Mouse (Mus musculus) stomach, embryonic 15.5 days (tissue): ENCODE measurements around the gene Klhl29. TPM values are rescaled to one million over a fixed set of nuclear protein-coding genes. Genes with fewer than 3 reads are reported as not detected.

Source experiments
- ATAC-seq: fragments of 200-750 bp; cut with Nextera tagmentation; 2 replicates; pipeline ENCODE4 v1.8.0; 2017; ENCODE audit warnings: low read depth, moderate number of reproducible peaks, moderate TSS enrichment; ENCODE audit not compliant: insufficient read depth, low FRiP score
- H3K27ac ChIP-seq: fragments of 300-500 bp; sonication (generic); 2 replicates; pipeline ENCODE4 v1.5.1; 2015; ENCODE audit warnings: mild to moderate bottlenecking, inconsistent platforms
- H3K27me3 ChIP-seq: fragments of 300-500 bp; sonication (generic); replicated peaks from 2 replicates; pipeline ENCODE4 v1.6.1; 2015; ENCODE audit warnings: inconsistent platforms
- H3K36me3 ChIP-seq: fragments of 300-500 bp; sonication (generic); 2 replicates; pipeline ENCODE4 v1.6.1; 2015; ENCODE audit warnings: inconsistent platforms
- H3K4me1 ChIP-seq: fragments of 300-500 bp; sonication (generic); 2 replicates; pipeline ENCODE4 v1.6.1; 2015; ENCODE audit warnings: inconsistent platforms
- H3K4me2 ChIP-seq: fragments of 300-500 bp; sonication (generic); 2 replicates; pipeline ENCODE4 v1.6.1; 2015; ENCODE audit warnings: mild to moderate bottlenecking, inconsistent platforms
- H3K4me3 ChIP-seq: fragments of 300-500 bp; sonication (generic); replicated peaks from 2 replicates; pipeline ENCODE4 v1.5.1; 2015; ENCODE audit warnings: inconsistent platforms
- H3K9ac ChIP-seq: fragments of 300-500 bp; sonication (generic); 2 replicates; pipeline ENCODE4 v1.6.1; 2015; ENCODE audit warnings: inconsistent platforms
- H3K9me3 ChIP-seq: fragments of 300-500 bp; sonication (generic); 2 replicates; pipeline ENCODE4 v1.6.1; 2016; ENCODE audit warnings: inconsistent platforms
- WGBS: fragments of 180-500 bp; shearing (Covaris S2); methylation state at CpG from one replicate; pipeline ENCODE4 v1.1.7; 2015; 5-methylcytosine and 5-hydroxymethylcytosine counted together
- polyA plus RNA-seq: library from polyadenylated mRNA; unstranded; fragments of >200 nt; fragmentation: Nextera tagmentation; extraction: Ambion mirVana; gene quantifications from 2 replicates; pipeline ENCODE4 v1.2.1, GENCODE M21; 2015

The Klhl29 gene
- polyA plus RNA-seq, 1 experiment from 2014 or later = 1.6 TPM

- no peak overlapping the region for H3K4me2 ChIP-seq
- WGBS = 19% methylated on average over 10 of the region's 10 CpGs
- 0 out of 2 replicates have a peak overlapping the region, but pooled peaks have one; percentile 5 for H3K27ac ChIP-seq
Observed at GRCm38 (mm10) chr12:5087787-5088519, 287.5 kb downstream of the Klhl29 start.

GRCm38 (mm10) chr12:5084714-5085113 is 290.8 kb downstream of the Klhl29 start:
- no peak overlapping the region for H3K4me3 ChIP-seq
- no peak overlapping the region for H3K9ac ChIP-seq
- 92% methylated on average over 5 of the region's 5 CpGs for WGBS
- peaks cover 8% of the 10 kb centered on the region; the same call in 1 of the 2 replicates for H3K36me3 ChIP-seq
- H3K4me1 ChIP-seq = 0 out of 2 replicates have a peak, but pooled peaks cover 5% of the 10 kb centered on the region
- no peak overlapping the region for H3K4me2 ChIP-seq
- H3K27me3 ChIP-seq = no peaks in the 10 kb centered on the region
- no peaks in the 10 kb centered on the region for H3K9me3 ChIP-seq
- no peak for ATAC-seq
- no peak overlapping the region for H3K27ac ChIP-seq

More at GRCm38 (mm10) chr12:5087787-5088519, 287.5 kb downstream of the Klhl29 start:
- H3K9me3 ChIP-seq = no peaks in the 10 kb centered on the region
- no peak overlapping the region for H3K9ac ChIP-seq
- 0 out of 2 replicates have a peak, but pooled peaks cover 5% of the 10 kb centered on the region for H3K4me1 ChIP-seq
- peak; percentile 28; the same call in 1 of the 2 replicates for ATAC-seq
- H3K4me3 ChIP-seq = no peak overlapping the region
- H3K36me3 ChIP-seq = peaks cover 8% of the 10 kb centered on the region; the same call in 1 of the 2 replicates
- no peaks in the 10 kb centered on the region for H3K27me3 ChIP-seq

GRCm38 (mm10) chr12:5081480-5081879 is 294.0 kb downstream of the Klhl29 start:
- no peaks in the 10 kb centered on the region for H3K27me3 ChIP-seq
- ATAC-seq = no peak
- no peak overlapping the region for H3K4me3 ChIP-seq
- H3K36me3 ChIP-seq = peaks cover 8% of the 10 kb centered on the region; the same call in 1 of the 2 replicates
- no peaks in the 10 kb centered on the region for H3K4me1 ChIP-seq
- H3K27ac ChIP-seq = no peak overlapping the region
- WGBS = 92% methylated on average over 4 of the region's 4 CpGs
- no peak overlapping the region for H3K9ac ChIP-seq
- H3K4me2 ChIP-seq = no peak overlapping the region
- no peaks in the 10 kb centered on the region for H3K9me3 ChIP-seq

GRCm38 (mm10) chr12:5073191-5073590 is 302.3 kb downstream of the Klhl29 start:
- H3K27me3 ChIP-seq = no peaks in the 10 kb centered on the region
- no peaks in the 10 kb centered on the region for H3K4me1 ChIP-seq
- H3K4me2 ChIP-seq = no peak overlapping the region
- no peaks in the 10 kb centered on the region for H3K36me3 ChIP-seq
- H3K4me3 ChIP-seq = no peak overlapping the region
- no peaks in the 10 kb centered on the region for H3K9me3 ChIP-seq
- no peak overlapping the region for H3K27ac ChIP-seq
- ATAC-seq = no peak
- H3K9ac ChIP-seq = no peak overlapping the region
- WGBS = 81% methylated on average over 12 of the region's 12 CpGs

GRCm38 (mm10) chr12:5070131-5070530 is 305.4 kb downstream of the Klhl29 start:
- H3K27me3 ChIP-seq = no peaks in the 10 kb centered on the region
- H3K9me3 ChIP-seq = no peaks in the 10 kb centered on the region
- no peak for ATAC-seq
- no peak overlapping the region for H3K4me3 ChIP-seq
- H3K36me3 ChIP-seq = no peaks in the 10 kb centered on the region
- no peaks in the 10 kb centered on the region for H3K4me1 ChIP-seq
- no peak overlapping the region for H3K27ac ChIP-seq
- 80% methylated on average over 3 of the region's 3 CpGs for WGBS
- no peak overlapping the region for H3K9ac ChIP-seq
- H3K4me2 ChIP-seq = no peak overlapping the region

- no peaks in the 10 kb centered on the region for H3K4me1 ChIP-seq
- H3K27ac ChIP-seq = no peak overlapping the region
- no peaks in the 10 kb centered on the region for H3K36me3 ChIP-seq
- no peak overlapping the region for H3K4me2 ChIP-seq
- H3K4me3 ChIP-seq = no peak overlapping the region
- no peaks in the 10 kb centered on the region for H3K9me3 ChIP-seq
- 56% methylated on average over 3 of the region's 3 CpGs for WGBS
- H3K27me3 ChIP-seq = no peaks in the 10 kb centered on the region
- ATAC-seq = no peak
- no peak overlapping the region for H3K9ac ChIP-seq
Observed at GRCm38 (mm10) chr12:5067590-5067989, 307.9 kb downstream of the Klhl29 start.

GRCm38 (mm10) chr12:5048104-5048503 is 327.4 kb downstream of the Klhl29 start:
- Histone ChIP-seq H3K4me1 (no peaks in the 10 kb centered on the region), H3K4me3 (no peak overlapping the region), H3K9ac (no peak overlapping the region), H3K27me3 (no peaks in the 10 kb centered on the region), H3K4me2 (no peak overlapping the region), H3K27ac (no peak overlapping the region), H3K9me3 (0 out of 2 replicates have a peak, but pooled peaks cover 12% of the 10 kb centered on the region), H3K36me3 (no peaks in the 10 kb centered on the region)
- 87% methylated on average over 4 of the region's 4 CpGs for WGBS
- ATAC-seq = no peak

- Histone ChIP-seq H3K27ac (no peak overlapping the region), H3K36me3 (no peaks in the 10 kb centered on the region), H3K9ac (no peak overlapping the region), H3K27me3 (no peaks in the 10 kb centered on the region), H3K4me3 (no peak overlapping the region), H3K4me1 (no peaks in the 10 kb centered on the region), H3K4me2 (no peak overlapping the region), H3K9me3 (no peaks in the 10 kb centered on the region)
- ATAC-seq = no peak
- 88% methylated on average over 15 of the region's 15 CpGs for WGBS
Observed at GRCm38 (mm10) chr12:5044141-5044540, 331.3 kb downstream of the Klhl29 start.

- H3K4me3 ChIP-seq = no peak overlapping the region
- no peak overlapping the region for H3K9ac ChIP-seq
- H3K36me3 ChIP-seq = 0 out of 2 replicates have a peak, but pooled peaks cover 4% of the 10 kb centered on the region
- no peaks in the 10 kb centered on the region for H3K27me3 ChIP-seq
- no peak for ATAC-seq
- H3K4me2 ChIP-seq = no peak overlapping the region
- 99% methylated on average over 2 of the region's 2 CpGs for WGBS
- no peaks in the 10 kb centered on the region for H3K9me3 ChIP-seq
- H3K27ac ChIP-seq = no peak overlapping the region
- no peaks in the 10 kb centered on the region for H3K4me1 ChIP-seq
Observed at GRCm38 (mm10) chr12:5038008-5038407, 337.5 kb downstream of the Klhl29 start.

- no peak for ATAC-seq
- Histone ChIP-seq H3K4me1 (no peaks in the 10 kb centered on the region), H3K4me2 (no peak overlapping the region), H3K27me3 (no peaks in the 10 kb centered on the region), H3K9me3 (no peaks in the 10 kb centered on the region), H3K27ac (no peak overlapping the region), H3K36me3 (peaks cover 20% of the 10 kb centered on the region), H3K9ac (no peak overlapping the region), H3K4me3 (no peak overlapping the region)
- 77% methylated on average over 5 of the region's 5 CpGs for WGBS
Observed at GRCm38 (mm10) chr12:5029035-5029434, 346.4 kb downstream of the Klhl29 start.
